Mouse (Mus musculus) liver, embryonic 14.5 days (tissue): ENCODE results near the gene Traf3ip2. TPM values are rescaled to one million over a fixed set of nuclear protein-coding genes. Genes with fewer than 3 reads are reported as not detected.

Source experiments
- ATAC-seq: fragments of 200-750 bp; cut with Nextera tagmentation; 2 replicates; pipeline ENCODE4 v1.8.0; 2017; ENCODE audit warnings: moderate number of reproducible peaks, mild to moderate bottlenecking, moderate library complexity; ENCODE audit not compliant: insufficient read depth
- DNase-seq, 3 experiments: peaks; one replicate each; pipeline ENCODE4 v3.0.0-alpha.2; 2012 to 2013; ENCODE audit warnings: low read depth in 3 of 3, low spot score in 3 of 3
- H3K27ac ChIP-seq: fragments of 300-500 bp; sonication (generic); 2 replicates; pipeline ENCODE4 v1.5.1; 2014; ENCODE audit warnings: moderate library complexity, mild to moderate bottlenecking, control low read depth, inconsistent platforms
- H3K27me3 ChIP-seq: fragments of 300-500 bp; sonication (generic); 2 replicates; pipeline ENCODE4 v1.6.1; 2014; ENCODE audit warnings: mild to moderate bottlenecking, low read length, moderate library complexity; ENCODE audit not compliant: control insufficient read depth, insufficient read depth
- H3K36me3 ChIP-seq: fragments of 300-500 bp; sonication (generic); replicated peaks from 2 replicates; pipeline ENCODE4 v1.6.1; 2014; ENCODE audit warnings: low read depth; ENCODE audit not compliant: control insufficient read depth, insufficient read depth
- H3K4me1 ChIP-seq, 2 experiments: fragments of 200-500 bp in 1 of 2; fragments of 300-500 bp in 1 of 2; sonication (generic) in 1 of 2; replicated peaks; 2 replicates each; pipeline ENCODE4 v1.6.1; 2012 to 2014; ENCODE audit warnings: antibody characterized with exemption in 1 of 2, inconsistent platforms in 1 of 2, low read length in 1 of 2; ENCODE audit not compliant: control insufficient read depth in 2 of 2, insufficient read depth in 2 of 2
- H3K4me2 ChIP-seq: fragments of 300-500 bp; sonication (generic); 2 replicates; pipeline ENCODE4 v1.6.1; 2014; ENCODE audit warnings: low read depth, mild to moderate bottlenecking, control low read depth, moderate library complexity
- H3K4me3 ChIP-seq, 2 experiments: fragments of 200-500 bp in 1 of 2; fragments of 300-500 bp in 1 of 2; sonication (generic) in 1 of 2; 2 replicates each; pipeline ENCODE4 v1.5.1; 2012 to 2014; ENCODE audit warnings: low read depth in 2 of 2, low read length in 2 of 2, mild to moderate bottlenecking in 2 of 2, control low read depth in 1 of 2, inconsistent platforms in 1 of 2, moderate library complexity in 1 of 2; ENCODE audit not compliant: insufficient read depth in 1 of 2
- H3K9ac ChIP-seq: fragments of 300-500 bp; sonication (generic); replicated peaks from 2 replicates; pipeline ENCODE4 v1.6.1; 2014; ENCODE audit warnings: mild to moderate bottlenecking, control low read depth, moderate library complexity
- H3K9me3 ChIP-seq: fragments of 300-500 bp; sonication (generic); 2 replicates; pipeline ENCODE4 v1.6.1; 2016; ENCODE audit warnings: low read length, mixed read lengths; ENCODE audit not compliant: control insufficient read depth
- CTCF ChIP-seq: IDR thresholded peaks from 2 replicates; pipeline ENCODE4 v1.5.1; 2016; ENCODE audit warnings: antibody characterized with exemption, low read depth, control low read depth
- EP300 ChIP-seq: IDR thresholded peaks from 2 replicates; pipeline ENCODE4 v1.6.1; 2016; ENCODE audit warnings: antibody characterized with exemption, low read depth
- WGBS: fragments of 180-500 bp; shearing (Covaris S2); extraction: QIAGEN DNeasy Blood & Tissue Kit; methylation state at CpG from one replicate; pipeline ENCODE4 v1.1.7; 2014; ENCODE audit not compliant: insufficient replicate concordance; 5-methylcytosine and 5-hydroxymethylcytosine counted together
- polyA plus RNA-seq, 2 experiments: library from polyadenylated mRNA; depleted of rRNA in 1 of 2; stranded (reverse) in 1 of 2; unstranded in 1 of 2; fragments of >200 nt; fragmentation: Nextera tagmentation in 1 of 2; extraction: Ambion mirVana in 1 of 2; gene quantifications; 2 replicates each; pipeline versions ENCODE4 v1.2.1 to v1.2.3; 2012 to 2014

Traf3ip2 gene
- polyA plus RNA-seq, 2 experiments, result 1.2 to 1.3 TPM

GRCm38 (mm10) chr10:39612131-39612530, 603 bp upstream of the Traf3ip2 start:
- 53% methylated on average over 2 of the region's 2 CpGs for WGBS
- Histone ChIP-seq H3K9ac (no peak overlapping the region), H3K27me3 (no peaks in the 10 kb centered on the region), H3K4me3 (no peak overlapping the region), H3K4me2 (no peak overlapping the region), H3K4me1 (0 out of 4 replicates have a peak, but pooled peaks cover 0 to 2% of the 10 kb centered on the region in 2 experiments), H3K9me3 (no peaks in the 10 kb centered on the region), H3K36me3 (no peaks in the 10 kb centered on the region), H3K27ac (no peak overlapping the region)
- TF ChIP-seq CTCF, result no peak
- no peak for TF ChIP-seq EP300
- ATAC-seq (no peak), DNase-seq (no peak)

- Histone ChIP-seq H3K36me3 (no peaks in the 10 kb centered on the region), H3K27me3 (no peaks in the 10 kb centered on the region), H3K27ac (no peak overlapping the region), H3K9me3 (no peaks in the 10 kb centered on the region), H3K4me3 (peak overlapping the region; percentile 29 to 33), H3K4me1 (0 out of 4 replicates have a peak, but pooled peaks cover 0 to 2% of the 10 kb centered on the region in 2 experiments), H3K4me2 (peak overlapping the region; percentile 60), H3K9ac (no peak overlapping the region)
- DNase-seq (no peak), ATAC-seq (peak; percentile 31; the same call in 1 of the 2 replicates)
- TF ChIP-seq EP300 (no peak), CTCF (no peak; the same call in 1 of the 2 replicates)
- 12% methylated on average over 26 of the region's 26 CpGs for WGBS
Observed at GRCm38 (mm10) chr10:39612989-39613831, 476 bp downstream of the Traf3ip2 start.

- 0 out of 4 replicates have a peak, but pooled peaks cover 0 to 2% of the 10 kb centered on the region in 2 experiments for H3K4me1 ChIP-seq
- no peak for DNase-seq
- no peaks in the 10 kb centered on the region for H3K9me3 ChIP-seq
- H3K4me2 ChIP-seq, result no peak overlapping the region
- no peaks in the 10 kb centered on the region for H3K27me3 ChIP-seq
- WGBS, result 34% methylated on average over 2 of the region's 2 CpGs
- no peak for ATAC-seq
- H3K36me3 ChIP-seq, result no peaks in the 10 kb centered on the region
- H3K9ac ChIP-seq, result no peak overlapping the region
- TF ChIP-seq EP300 (no peak), CTCF (no peak)
- H3K27ac ChIP-seq, result no peak overlapping the region
- no peak overlapping the region for H3K4me3 ChIP-seq
Observed at GRCm38 (mm10) chr10:39613973-39614372, 1.2 kb downstream of the Traf3ip2 start.

GRCm38 (mm10) chr10:39614676-39615075, 1.9 kb downstream of the Traf3ip2 start:
- no peaks in the 10 kb centered on the region for H3K9me3 ChIP-seq
- DNase-seq (no peak), ATAC-seq (no peak)
- no peak overlapping the region for H3K9ac ChIP-seq
- no peak overlapping the region for H3K4me2 ChIP-seq
- TF ChIP-seq EP300, result no peak
- TF ChIP-seq CTCF, result no peak
- H3K4me1 ChIP-seq, result 0 out of 4 replicates have a peak, but pooled peaks cover 0 to 2% of the 10 kb centered on the region in 2 experiments
- H3K36me3 ChIP-seq, result no peaks in the 10 kb centered on the region
- no peak overlapping the region for H3K4me3 ChIP-seq
- WGBS, result 46% methylated on average over 6 of the region's 6 CpGs
- no peaks in the 10 kb centered on the region for H3K27me3 ChIP-seq
- no peak overlapping the region for H3K27ac ChIP-seq

- H3K27ac ChIP-seq, result no peak overlapping the region
Observed at GRCm38 (mm10) chr10:39615531-39616229, 2.9 kb downstream of the Traf3ip2 start.

More at GRCm38 (mm10) chr10:39615531-39616229, 2.9 kb downstream of the Traf3ip2 start:
- Histone ChIP-seq H3K36me3 (no peaks in the 10 kb centered on the region), H3K9ac (no peak overlapping the region), H3K4me1 (0 out of 4 replicates have a peak, but pooled peaks cover 0 to 2% of the 10 kb centered on the region in 2 experiments), H3K9me3 (no peaks in the 10 kb centered on the region), H3K4me2 (no peak overlapping the region), H3K27me3 (no peaks in the 10 kb centered on the region), H3K4me3 (no peak overlapping the region)
- WGBS, result 72% methylated on average over 12 of the region's 12 CpGs
- no peak for DNase-seq
- ATAC-seq, result no peak
- TF ChIP-seq EP300, result no peak
- TF ChIP-seq CTCF, result no peak
